Mouse (Mus musculus): ENCODE results near the gene Ppara.

GRCm38 (mm10) chr15:85690058-85690457 is 44.7 kb upstream of the Ppara start:
- TF ChIP-seq POLR2A (IDR thresholded peaks at IDR 0.05; ENCODE audit: borderline replicate concordance, insufficient read depth, low read length) (no peak), CTCF (IDR thresholded peaks at IDR 0.05; ENCODE audit: borderline replicate concordance, insufficient read depth, low read depth, low read length) (no peak)
